Mouse (Mus musculus) thymus, adult 2 months (tissue): Measurements from ENCODE around the gene Igsf11. TPM values are rescaled to one million over a fixed set of nuclear protein-coding genes. Genes with fewer than 3 reads are reported as not detected.

ENCODE experiments used
- DNase-seq: peaks from one replicate; pipeline ENCODE4 v3.0.0; 2021
- H3K27ac ChIP-seq: fragments of 200-500 bp; 2 replicates; pipeline ENCODE4 v1.5.1; 2012; ENCODE audit warnings: low read length, control low read depth; ENCODE audit not compliant: control insufficient read depth, insufficient read depth
- H3K27me3 ChIP-seq: fragments of 200-500 bp; 2 replicates; pipeline ENCODE4 v1.6.1; 2012; ENCODE audit warnings: mild to moderate bottlenecking, low read length, moderate library complexity, mixed read lengths; ENCODE audit not compliant: control insufficient read depth, insufficient read depth
- H3K36me3 ChIP-seq: fragments of 200-500 bp; 2 replicates; pipeline ENCODE4 v1.6.1; 2012; ENCODE audit warnings: mild to moderate bottlenecking, low read length, moderate library complexity; ENCODE audit not compliant: control insufficient read depth, insufficient read depth
- H3K4me1 ChIP-seq: fragments of 200-500 bp; replicated peaks from 2 replicates; pipeline ENCODE4 v1.6.1; 2012; ENCODE audit warnings: low read length; ENCODE audit not compliant: control insufficient read depth, insufficient read depth
- H3K4me3 ChIP-seq: fragments of 200-500 bp; 2 replicates; pipeline ENCODE4 v1.5.1; 2012; ENCODE audit warnings: mild to moderate bottlenecking, low read length, control low read depth, moderate library complexity; ENCODE audit not compliant: control insufficient read depth, insufficient read depth
- CTCF ChIP-seq: fragments of 200-500 bp; IDR thresholded peaks from 2 replicates; pipeline ENCODE4 v1.5.1; 2012; ENCODE audit warnings: mild to moderate bottlenecking, control low read depth, low read length, moderate library complexity, borderline replicate concordance; ENCODE audit not compliant: control insufficient read depth, poor library complexity, insufficient read depth; ENCODE audit errors: extremely low read depth
- POLR2A ChIP-seq: fragments of 200-500 bp; IDR thresholded peaks from 2 replicates; pipeline ENCODE4 v1.6.1; 2012; ENCODE audit warnings: mild to moderate bottlenecking, low read length, control low read depth, moderate library complexity; ENCODE audit not compliant: control insufficient read depth, poor library complexity, insufficient read depth; ENCODE audit errors: extremely low read depth
- WGBS: fragments of 180-500 bp; shearing (Covaris S2); methylation state at CpG from one replicate; pipeline ENCODE4 v1.1.7; 2018; 5-methylcytosine and 5-hydroxymethylcytosine counted together
- polyA plus RNA-seq: library from polyadenylated mRNA; depleted of rRNA; stranded (reverse); fragments of >200 nt; gene quantifications from 2 replicates; pipeline ENCODE4 v1.2.3, GENCODE M21; 2012

Gene Igsf11
- polyA plus RNA-seq, 1 experiment = 0.09 TPM

DNA sequence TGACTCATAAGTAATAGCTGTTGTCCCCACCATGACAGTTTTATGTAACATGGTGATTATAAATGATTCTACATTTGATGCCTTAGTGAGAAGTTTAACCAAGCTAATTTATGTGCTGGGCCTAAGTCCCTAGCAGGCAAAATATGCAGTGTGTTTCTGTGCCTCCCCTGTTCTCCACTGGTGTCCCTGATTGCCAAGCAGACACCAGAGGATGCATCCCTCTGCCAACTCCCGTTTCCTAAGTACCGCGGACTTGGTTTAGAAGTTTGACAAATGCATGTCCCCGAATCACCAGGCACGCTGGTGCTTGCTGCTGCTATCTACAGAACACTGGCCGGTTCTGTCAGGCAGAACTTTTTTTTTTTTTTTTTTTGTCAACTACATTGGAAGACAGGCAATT, 39.0 kb downstream of the Igsf11 start:
- DNase-seq = no peak
- H3K4me1 ChIP-seq = no peaks in the 10 kb centered on the region
- no peak overlapping the region for H3K27ac ChIP-seq
- TF ChIP-seq POLR2A (no peak), CTCF (no peak)
- H3K4me3 ChIP-seq = no peak overlapping the region
- no peaks in the 10 kb centered on the region for H3K36me3 ChIP-seq
- no peaks in the 10 kb centered on the region for H3K27me3 ChIP-seq
- WGBS = 95% methylated on average over 6 of the region's 6 CpGs

DNA sequence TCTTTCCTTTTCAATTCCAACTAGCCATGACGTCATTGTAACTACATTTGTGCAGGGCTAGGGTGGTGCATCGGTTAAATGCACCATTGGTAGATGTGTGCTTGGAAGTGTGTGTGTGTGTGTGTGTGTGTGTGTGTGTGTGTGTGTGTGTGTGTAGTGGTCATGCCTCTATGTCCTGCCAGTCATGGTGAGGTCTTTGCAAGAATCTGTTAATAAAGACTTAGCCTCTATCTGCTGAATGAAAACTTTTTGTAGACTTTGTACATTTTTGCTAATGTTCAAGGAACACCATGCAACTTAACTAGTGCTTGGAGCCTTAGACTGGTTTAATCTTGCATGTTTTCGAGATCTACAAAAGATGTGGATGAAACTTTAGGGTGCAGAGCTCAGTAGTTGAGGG, 48.3 kb downstream of the Igsf11 start:
- no peaks in the 10 kb centered on the region for H3K4me1 ChIP-seq
- no peaks in the 10 kb centered on the region for H3K27me3 ChIP-seq
- no peak overlapping the region for H3K27ac ChIP-seq
- no peaks in the 10 kb centered on the region for H3K36me3 ChIP-seq
- 90% methylated on average over 3 of the region's 3 CpGs for WGBS
- TF ChIP-seq CTCF (no peak), POLR2A (no peak)
- DNase-seq = no peak
- H3K4me3 ChIP-seq = no peak overlapping the region

DNA sequence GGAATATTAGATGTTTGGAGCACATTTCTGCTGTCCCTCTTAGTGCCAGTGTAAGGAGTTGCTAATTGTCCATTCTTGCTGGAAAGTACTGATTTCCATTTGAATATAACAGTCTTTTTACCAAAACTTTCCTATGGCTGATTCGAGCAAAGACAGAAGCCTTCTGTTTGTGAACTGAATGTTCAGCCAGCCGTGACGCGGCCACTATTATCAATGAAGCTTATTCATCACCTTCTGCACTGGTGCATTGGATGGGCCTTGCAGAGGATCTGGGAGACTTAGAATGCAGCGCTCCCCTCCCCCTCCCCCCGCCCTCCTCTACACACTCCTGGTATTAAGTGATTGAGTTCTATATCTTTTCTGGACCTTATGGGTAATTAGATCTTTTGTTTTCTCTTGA, 48.8 kb downstream of the Igsf11 start:
- WGBS = 94% methylated on average over 6 of the region's 6 CpGs
- H3K27ac ChIP-seq = no peak overlapping the region
- DNase-seq = no peak
- no peaks in the 10 kb centered on the region for H3K4me1 ChIP-seq
- no peak overlapping the region for H3K4me3 ChIP-seq
- H3K27me3 ChIP-seq = no peaks in the 10 kb centered on the region
- TF ChIP-seq CTCF (no peak), POLR2A (no peak)
- H3K36me3 ChIP-seq = no peaks in the 10 kb centered on the region

DNA sequence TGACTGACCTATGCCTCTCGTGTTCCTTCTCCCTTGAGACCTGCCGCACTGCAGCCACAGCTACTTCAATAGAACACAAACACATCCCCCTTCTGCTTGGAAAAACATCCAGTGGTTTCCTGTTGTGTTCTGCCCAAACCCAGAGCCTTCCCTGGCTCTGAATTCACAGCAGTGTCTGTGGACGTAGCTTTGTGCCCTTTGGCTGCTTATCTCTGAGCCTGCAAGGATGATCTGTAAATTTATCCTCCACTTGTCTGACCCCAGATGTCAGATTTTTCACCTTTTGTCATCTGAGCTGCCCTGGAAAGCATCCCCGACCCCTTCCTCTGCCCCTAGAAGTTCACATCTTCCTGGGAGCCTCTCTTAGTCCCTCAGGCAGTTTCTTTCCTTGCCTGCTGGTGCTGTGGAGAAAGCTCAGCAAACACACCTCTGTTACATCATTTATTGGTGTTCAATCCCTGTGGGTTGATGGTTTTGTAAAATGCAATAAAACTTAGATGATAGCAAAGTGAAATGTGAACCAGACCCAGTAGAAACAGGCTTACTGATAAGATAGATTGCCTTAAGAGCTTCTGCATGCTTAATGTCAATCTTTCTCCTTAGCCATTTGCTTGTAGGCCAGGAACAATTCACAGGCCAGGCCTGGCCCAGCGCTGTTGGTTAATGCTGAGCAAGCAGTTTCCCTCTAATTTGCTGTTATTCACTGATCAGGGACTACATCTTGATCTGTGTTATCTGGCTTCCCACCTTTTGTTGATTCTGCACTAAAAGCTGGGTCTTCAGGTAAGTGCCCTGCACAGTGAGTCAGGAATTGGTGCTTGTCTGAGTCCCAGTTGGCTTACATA, 51.5 kb downstream of the Igsf11 start:
- H3K36me3 ChIP-seq = no peaks in the 10 kb centered on the region
- no peaks in the 10 kb centered on the region for H3K4me1 ChIP-seq
- no peak for TF ChIP-seq POLR2A
- no peak for TF ChIP-seq CTCF
- no peaks in the 10 kb centered on the region for H3K27me3 ChIP-seq
- no peak overlapping the region for H3K4me3 ChIP-seq
- 66% methylated on average over 5 of the region's 5 CpGs for WGBS
- DNase-seq = no peak
- H3K27ac ChIP-seq = no peak overlapping the region

DNA sequence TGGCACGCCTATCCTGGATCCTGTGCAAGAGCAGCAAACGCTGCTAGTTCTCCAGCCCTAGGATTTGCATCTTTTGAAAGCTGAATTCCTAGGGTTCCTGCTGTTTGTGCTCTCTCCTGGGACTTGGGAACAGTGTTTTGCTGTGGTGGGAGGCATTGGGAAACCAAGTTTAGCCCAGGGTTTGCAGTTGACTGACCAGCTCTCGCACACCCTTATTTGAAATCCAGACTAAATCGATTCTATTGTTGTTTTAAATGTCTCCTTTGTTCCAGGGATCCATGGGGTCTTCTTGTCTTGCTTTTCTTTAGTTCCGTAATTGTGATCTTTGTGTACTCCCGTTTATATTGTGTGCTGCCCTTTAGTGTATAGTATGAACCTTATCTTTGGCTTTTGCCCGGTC, 52.6 kb downstream of the Igsf11 start:
- Histone ChIP-seq H3K36me3 (no peaks in the 10 kb centered on the region), H3K27ac (no peak overlapping the region), H3K4me1 (no peaks in the 10 kb centered on the region), H3K4me3 (no peak overlapping the region), H3K27me3 (no peaks in the 10 kb centered on the region)
- DNase-seq = no peak
- no peak for TF ChIP-seq POLR2A
- TF ChIP-seq CTCF = no peak
- 91% methylated on average over 7 of the region's 7 CpGs for whole genome bisulfite sequencing

DNA sequence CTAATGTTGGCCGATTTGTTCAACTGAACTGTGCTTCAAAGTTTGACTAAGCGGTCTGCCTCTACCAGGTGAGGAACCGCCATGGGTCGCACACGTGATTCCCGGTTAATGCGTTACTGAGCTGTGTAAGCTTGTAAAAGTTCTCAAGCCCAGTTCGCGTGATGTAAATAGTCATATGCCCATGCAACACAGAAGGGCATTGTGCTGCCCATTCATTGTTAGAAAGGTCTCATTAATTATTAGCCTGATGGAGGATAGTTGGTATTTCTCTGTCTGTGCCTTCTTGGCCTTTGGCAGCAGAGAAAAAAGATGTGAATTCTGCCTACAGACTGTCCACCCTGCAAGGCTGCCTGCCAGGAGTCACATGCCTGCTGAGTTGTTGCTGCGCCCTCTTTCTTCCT, 53.1 kb downstream of the Igsf11 start:
- Histone ChIP-seq H3K4me3 (no peak overlapping the region), H3K36me3 (no peaks in the 10 kb centered on the region), H3K27me3 (no peaks in the 10 kb centered on the region), H3K27ac (no peak overlapping the region), H3K4me1 (no peaks in the 10 kb centered on the region)
- TF ChIP-seq POLR2A (no peak), CTCF (no peak)
- 98% methylated on average over 10 of the region's 10 CpGs for WGBS
- DNase-seq = no peak
